Mouse (Mus musculus): ENCODE measurements at regions not wholly inside any gene's neighbourhood (a gene's known extent, or its start where the extent isn't known, plus 50 kb on each side); places are given as distances from the start of the nearest gene placed in this dataset.

- DNase-seq (ENCODE audit: low read depth), result no peak
Measured at GRCm38 (mm10) chr3:66592259-66592658, 295.6 kb upstream of the Veph1 start.

DNA sequence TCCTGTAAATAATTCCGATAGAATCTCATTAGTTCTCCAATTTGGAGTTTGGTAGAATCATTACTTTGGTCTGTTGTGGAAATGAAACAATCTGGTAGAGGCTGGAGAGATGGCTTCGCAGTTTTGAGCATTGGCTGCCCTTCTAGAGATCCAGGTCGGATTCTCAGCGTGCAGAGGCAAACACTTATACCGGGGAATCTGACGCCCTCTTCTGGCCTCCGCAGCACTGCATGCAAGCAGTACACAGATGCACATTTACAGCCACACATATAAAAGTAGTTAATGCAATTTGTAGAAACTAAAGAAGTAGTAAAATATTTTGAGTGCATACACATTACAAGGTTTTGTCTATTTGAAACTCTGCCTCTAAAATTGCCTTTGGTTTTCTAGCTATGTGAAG, 294.1 kb upstream of the Veph1 start:
- DNase-seq (ENCODE audit: low read depth), result no peak

DNA sequence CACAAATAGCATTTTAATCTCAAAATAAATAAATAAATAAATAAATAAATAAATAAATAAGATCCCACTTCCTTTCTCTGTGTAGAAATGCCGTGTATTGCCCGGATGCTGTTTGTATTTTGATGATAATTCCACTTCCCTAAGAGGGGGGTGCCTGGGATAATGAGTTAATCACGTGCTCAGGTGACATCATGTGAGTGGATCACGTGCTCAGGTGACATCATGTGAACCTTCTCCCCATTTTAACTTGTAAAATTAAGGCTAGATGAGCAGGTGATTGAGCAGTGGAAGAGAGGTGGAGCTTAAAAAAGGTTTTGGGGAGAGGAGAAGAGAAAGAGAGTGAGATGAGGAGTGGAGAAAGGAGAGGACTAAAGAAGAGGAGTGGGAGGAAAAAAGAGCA, 292.8 kb upstream of the Veph1 start:
- DNase-seq (ENCODE audit: low read depth), result no peak

GRCm38 (mm10) chr3:66584831-66585230, 288.2 kb upstream of the Veph1 start:
- DNase-seq (ENCODE audit: low read depth), result no peak

DNA sequence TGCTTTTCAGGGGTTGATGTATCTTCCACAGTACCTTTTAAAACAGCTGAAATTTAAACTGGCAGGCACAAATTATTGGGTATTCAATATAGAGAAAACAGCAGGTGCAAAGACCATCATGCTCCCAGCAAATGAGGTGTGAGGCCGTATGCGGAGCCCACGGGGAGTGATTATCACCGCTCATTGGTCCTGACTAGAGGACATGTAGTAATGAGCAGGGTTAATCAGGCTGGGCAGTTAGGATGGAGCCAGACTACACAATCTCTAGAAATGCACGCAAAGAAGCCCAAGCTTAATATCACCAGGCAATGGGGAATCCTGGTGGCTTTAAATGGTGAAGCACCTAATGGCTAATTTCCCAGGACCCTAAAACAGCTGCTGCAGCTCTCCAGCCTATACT, 287.5 kb upstream of the Veph1 start:
- DNase-seq (ENCODE audit: low read depth), result no peak

DNA sequence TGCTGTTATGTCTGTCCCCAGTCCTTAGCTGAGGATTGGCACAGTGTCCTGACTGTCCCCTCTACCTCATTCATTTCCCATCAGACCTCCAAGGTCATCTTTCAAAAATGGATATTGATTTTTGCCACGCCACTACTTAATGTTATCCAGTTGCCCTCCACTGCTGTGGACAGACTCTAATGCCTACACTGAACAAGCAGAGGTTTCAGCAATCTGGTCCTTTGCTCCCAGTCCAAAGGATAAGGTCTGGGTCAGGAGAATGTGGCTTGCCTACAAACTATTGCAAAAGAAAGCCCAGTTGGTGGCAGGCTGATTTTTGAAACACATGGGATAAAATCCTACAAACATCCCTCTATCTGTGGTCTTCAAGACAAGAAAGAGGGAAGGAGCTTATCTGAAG, 280.0 kb upstream of the Veph1 start:
- no peak for DNase-seq (ENCODE audit: low read depth)

GRCm38 (mm10) chr3:66574321-66574720, 277.7 kb upstream of the Veph1 start:
- DNase-seq (ENCODE audit: low read depth), result no peak

GRCm38 (mm10) chr3:66572887-66573519, 276.4 kb upstream of the Veph1 start:
- no peak for DNase-seq (ENCODE audit: low read depth)

- DNase-seq (ENCODE audit: low read depth), result no peak
Measured at GRCm38 (mm10) chr3:66570342-66570741, 273.7 kb upstream of the Veph1 start.

- no peak for DNase-seq (ENCODE audit: low read depth)
Measured at GRCm38 (mm10) chr3:66564268-66565245, 267.9 kb upstream of the Veph1 start.

- no peak for DNase-seq (ENCODE audit: low read depth)
Measured at GRCm38 (mm10) chr3:66563329-66563728, 266.7 kb upstream of the Veph1 start.

DNA sequence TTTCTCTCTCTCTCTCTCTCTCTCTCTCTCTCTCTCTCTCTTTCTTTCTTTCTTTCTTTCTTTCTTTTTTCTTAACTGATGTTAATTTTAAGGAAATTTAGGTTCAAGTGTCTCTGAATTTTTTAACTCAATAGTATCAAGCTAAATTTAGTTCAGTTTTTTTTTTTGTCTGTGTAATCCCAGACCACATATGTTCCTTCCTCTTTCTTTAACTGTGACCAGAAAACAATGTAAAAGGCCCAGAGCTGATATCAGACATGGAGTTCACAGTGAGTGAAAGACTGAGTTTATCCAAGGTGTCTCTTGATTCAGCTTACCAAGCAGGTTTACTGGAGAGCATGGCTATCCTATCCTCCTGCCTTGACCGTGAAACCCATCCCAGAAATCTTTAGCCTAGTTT, 258.9 kb upstream of the Veph1 start:
- no peak for DNase-seq (ENCODE audit: low read depth)

GRCm38 (mm10) chr3:66550920-66551319, 254.3 kb upstream of the Veph1 start:
- DNase-seq (ENCODE audit: low read depth), result no peak

DNA sequence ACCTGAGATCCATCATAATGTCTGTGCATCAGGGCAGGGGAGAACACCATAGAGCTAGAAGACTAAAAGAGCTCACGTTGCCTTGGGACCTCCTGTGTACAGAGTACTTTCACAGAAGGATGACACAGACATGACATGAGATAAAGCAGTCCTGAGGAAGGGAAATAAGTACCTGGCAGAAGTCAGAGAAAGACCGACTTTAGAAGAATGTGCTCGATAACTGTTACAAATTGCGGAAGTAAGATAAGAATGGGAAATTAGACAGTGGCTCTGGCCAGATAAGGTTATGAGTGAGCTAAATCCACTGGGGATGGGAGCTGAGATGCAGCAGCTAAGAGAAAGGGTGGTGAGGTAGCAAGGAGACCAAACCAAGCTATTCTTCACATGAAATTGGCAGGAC, 249.9 kb upstream of the Veph1 start:
- DNase-seq (ENCODE audit: low read depth), result no peak

GRCm38 (mm10) chr3:66544139-66544933, 247.7 kb upstream of the Veph1 start:
- no peak for DNase-seq (ENCODE audit: low read depth)

GRCm38 (mm10) chr3:66542865-66543264, 246.2 kb upstream of the Veph1 start:
- no peak for DNase-seq (ENCODE audit: low read depth)

DNA sequence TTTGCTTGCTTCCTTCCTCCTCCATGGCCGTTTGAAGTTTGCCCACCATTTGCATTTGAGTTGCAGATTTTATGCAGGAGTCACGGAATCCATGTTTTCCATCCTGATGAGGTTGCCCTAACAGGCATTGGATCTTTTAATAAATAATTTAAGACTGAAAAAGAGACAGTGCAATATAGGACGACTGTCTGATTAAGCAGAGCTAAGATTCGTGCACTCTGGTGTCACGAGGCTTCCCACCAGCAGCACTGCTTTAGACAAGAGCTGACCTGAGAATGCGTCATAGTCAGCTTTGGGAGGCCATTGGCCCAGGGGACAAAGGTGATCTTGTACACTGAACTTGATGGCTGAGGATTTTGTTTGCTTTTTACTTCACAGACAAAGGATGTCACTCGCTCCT, 241.3 kb upstream of the Veph1 start:
- DNase-seq (ENCODE audit: low read depth), result no peak

DNA sequence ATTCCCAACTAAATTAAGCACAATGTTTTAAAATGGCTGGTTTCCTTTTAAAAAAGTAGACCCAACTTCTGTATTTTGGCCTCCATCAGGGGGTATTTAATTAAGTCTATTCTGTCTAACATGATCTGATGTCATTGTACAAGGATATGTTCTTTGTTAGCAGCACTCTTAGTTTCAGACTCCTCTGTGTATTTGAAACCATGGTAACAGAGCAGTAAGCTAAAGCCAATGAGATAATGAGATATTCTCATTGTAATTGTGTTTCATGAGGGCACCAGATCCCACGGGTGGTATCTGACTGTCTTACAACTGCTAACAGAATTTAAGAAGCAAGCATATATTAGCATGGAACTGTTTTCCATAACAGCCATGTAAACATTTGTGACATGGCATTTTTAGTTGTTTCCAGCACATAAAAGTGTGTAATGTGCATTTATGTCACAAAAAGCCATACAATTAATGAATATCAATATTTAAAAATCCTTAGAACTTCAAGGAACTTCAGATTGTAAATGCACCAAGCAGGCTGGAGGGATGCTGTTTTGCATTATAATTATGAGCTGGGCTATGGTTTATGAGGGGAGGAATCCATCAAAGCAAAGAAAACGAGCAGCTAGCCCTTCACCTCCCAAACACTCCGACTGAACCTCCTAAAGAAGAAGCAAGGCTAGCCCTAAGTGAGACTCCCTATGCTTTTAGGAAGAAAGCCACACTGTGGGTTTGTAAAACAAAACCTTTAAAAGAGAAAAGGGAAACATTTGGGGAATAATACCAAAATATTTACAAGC, 240.7 kb upstream of the Veph1 start:
- no peak for DNase-seq (ENCODE audit: low read depth)

DNA sequence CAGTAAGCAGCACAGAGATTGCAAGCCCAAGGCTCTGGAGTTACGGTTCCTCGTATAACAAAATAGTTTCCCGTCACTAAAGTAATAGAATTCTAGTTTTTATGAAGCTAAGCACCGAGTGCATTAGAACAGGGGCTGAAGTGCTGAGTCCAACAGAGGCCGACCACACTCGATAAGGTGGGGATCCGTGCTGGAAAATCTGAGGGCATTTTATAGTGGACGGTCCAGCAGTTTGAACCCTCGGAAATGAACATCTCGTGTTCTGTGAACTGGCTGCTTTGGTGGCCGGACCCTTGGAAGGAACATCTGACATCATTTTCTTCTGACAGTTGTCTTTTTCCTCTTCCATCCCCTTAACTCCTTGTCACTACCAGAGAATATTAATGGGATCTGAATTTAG, 240.0 kb upstream of the Veph1 start:
- no peak for DNase-seq (ENCODE audit: low read depth)

DNA sequence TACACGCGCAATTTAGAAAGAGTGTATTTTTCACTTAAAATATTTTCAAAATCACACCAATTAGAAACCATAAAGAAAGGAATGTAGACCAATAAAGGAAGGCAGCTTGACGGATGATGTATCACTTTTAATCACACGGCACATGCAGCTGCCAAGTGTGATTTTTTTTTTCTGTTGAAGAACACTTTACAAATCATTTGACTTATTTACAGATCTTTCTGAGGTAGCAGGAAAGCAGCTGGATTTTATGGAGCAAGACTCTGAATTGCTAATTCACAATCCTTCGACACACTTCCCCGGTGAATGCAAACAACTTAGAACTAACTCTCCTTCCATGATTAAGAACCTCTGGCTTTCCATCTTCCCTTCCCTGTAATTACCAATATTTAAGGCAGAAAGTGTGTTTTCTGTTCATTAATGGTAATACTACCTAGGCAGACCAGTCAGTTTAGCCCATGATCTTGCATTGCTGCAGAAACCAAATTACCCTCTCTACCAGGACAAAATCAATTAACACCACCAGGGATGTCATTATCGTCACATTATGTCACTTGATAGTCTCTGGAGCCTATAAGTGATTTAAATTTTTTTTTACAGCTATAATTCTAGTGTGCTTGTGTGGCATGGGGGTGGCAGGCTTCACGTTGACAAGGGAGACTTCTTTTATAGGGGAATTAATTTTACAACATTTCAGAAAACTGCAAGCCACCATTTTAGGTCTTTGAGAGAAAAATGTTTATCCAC, 239.3 kb upstream of the Veph1 start:
- DNase-seq (ENCODE audit: low read depth), result no peak

GRCm38 (mm10) chr3:66519925-66520324, 223.3 kb upstream of the Veph1 start:
- DNase-seq (ENCODE audit: low read depth), result no peak
